Mouse (Mus musculus): ENCODE measurements around the gene 1700030K09Rik. TPM values are rescaled to one million over a fixed set of nuclear protein-coding genes. Genes with fewer than 3 reads are reported as not detected.

Gene 1700030K09Rik
- polyA plus RNA-seq, 1 experiment from 2014 or later = 17.0 TPM

DNA sequence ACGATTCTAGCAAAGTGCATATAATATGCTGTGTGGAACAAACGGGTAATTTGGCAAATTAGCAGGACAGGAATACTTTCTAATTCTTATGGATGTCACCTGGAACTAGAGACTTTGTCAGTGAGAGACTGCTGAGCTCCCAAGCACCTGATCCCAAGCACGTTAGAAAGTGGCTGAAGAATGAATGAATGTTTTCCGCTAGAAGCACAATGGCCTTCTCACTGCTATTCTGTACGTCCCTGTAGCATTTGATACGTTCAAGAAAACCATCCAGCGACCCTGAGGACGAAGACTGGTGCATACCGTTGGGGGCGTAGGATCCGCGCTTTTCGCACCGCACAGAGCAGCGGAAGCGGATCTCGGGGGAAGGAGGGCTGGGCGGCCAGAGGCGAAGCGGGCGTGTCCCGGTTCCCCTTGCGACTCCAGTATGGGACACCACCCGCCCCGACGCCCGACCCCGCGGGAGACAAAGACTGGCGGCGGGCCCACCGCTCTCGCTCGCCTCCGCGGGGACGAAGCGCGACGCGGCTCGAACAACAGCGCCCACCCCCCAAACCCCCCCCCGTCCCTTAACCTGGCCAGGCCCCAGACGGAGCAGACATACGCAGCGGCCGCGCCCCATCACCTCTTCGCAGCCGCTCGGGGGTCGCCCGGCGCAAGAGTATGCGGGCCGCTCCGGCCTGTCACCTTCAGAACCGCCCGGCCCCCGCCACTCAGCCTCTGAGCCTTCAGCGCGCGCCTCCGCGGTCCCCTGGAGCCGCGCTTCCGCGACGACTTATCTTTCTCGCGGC is 22.9 kb upstream of the 1700030K09Rik start:
- Histone ChIP-seq H3K9me3 (ENCODE audit: control insufficient read depth, low read length) (no peaks in the 10 kb centered on the region), H3K9ac (replicated peaks; ENCODE audit: low read length) (peak overlapping the region; percentile 74), H3K4me3 (replicated peaks; ENCODE audit: low read depth, low read length) (peak overlapping the region; percentile 65), H3K4me1 (ENCODE audit: control insufficient read depth, insufficient read depth, low read length) (peaks cover 23% of the 10 kb centered on the region), H3K4me2 (ENCODE audit: low read length) (peak overlapping the region; percentile 82), H3K36me3 (ENCODE audit: control insufficient read depth, insufficient read depth, low read length) (no peaks in the 10 kb centered on the region), H3K27ac (replicated peaks; ENCODE audit: low read depth, low read length) (peak overlapping the region; percentile 86), H3K27me3 (ENCODE audit: control insufficient read depth, insufficient read depth, low read length) (no peaks in the 10 kb centered on the region)
- 2% methylated on average over 73 of the region's 73 CpGs for WGBS
- ATAC-seq (ENCODE audit: low FRiP score, low TSS enrichment) (peak; percentile 77), DNase-seq (peak; percentile 58)

DNA sequence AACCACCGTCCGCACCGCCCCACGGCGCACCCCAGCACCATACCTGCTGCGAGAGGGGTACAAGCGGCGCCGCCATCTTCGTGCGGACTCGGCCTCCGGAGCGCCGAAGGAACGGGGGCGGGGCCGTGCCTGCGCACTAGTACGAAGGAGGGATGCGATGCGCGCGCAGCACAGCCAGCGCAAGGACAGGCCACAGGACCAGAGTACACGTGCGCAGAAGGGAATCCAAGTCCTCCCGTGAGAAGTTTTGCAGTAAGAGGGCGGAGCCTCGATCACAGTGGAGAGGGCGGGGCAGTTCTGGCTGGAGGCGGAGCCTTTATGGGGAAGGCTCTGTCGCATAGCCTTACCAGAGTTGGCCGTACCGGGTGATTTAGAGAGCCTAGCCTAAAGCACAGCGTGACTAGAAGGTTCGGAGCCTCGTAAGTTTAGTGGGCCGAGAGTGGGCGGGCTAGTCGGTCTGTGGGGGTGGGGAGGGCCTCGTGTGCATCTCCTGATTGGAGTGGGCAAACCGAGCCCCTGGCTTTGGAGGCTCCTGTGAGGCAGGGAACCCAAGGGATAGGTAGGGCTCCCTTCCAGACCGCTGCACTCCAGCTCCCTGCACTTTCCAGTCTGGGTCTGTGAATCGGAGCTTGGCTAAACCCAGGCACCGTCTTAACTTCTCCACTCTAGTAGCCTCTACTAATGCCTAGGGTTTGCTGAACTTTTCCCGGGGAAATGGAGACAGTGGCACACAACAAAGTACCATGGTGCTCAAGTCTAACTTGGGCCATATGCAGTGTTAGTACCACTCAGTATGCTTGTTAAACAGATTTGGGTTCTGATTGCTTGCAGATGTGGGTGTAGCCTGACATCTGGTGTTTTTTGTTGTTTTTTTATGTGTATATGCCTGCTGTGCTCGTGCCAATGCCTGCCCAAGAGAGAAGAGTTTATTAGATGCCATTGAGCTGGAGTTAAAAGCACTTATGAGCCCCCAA is 22.0 kb upstream of the 1700030K09Rik start, which contains the start of gene Eps15l1:
Gene Eps15l1, minus strand, starts transcription at position 99 of the 974 bp plus-strand sequence.
- WGBS = 1% methylated on average over 48 of the region's 48 CpGs
- ATAC-seq (ENCODE audit: low FRiP score, low TSS enrichment) (peak; percentile 97), DNase-seq (peak; percentile 99)
- Histone ChIP-seq H3K4me1 (ENCODE audit: control insufficient read depth, insufficient read depth, low read length) (peaks cover 22% of the 10 kb centered on the region), H3K9me3 (ENCODE audit: control insufficient read depth, low read length) (no peaks in the 10 kb centered on the region), H3K27ac (replicated peaks; ENCODE audit: low read depth, low read length) (peak within 1 kb of the TSS; percentile 86), H3K9ac (replicated peaks; ENCODE audit: low read length) (peak within 1 kb of the TSS; percentile 74), H3K4me2 (ENCODE audit: low read length) (peak within 1 kb of the TSS; percentile 82), H3K36me3 (ENCODE audit: control insufficient read depth, insufficient read depth, low read length) (no peaks in the 10 kb centered on the region), H3K27me3 (ENCODE audit: control insufficient read depth, insufficient read depth, low read length) (no peaks in the 10 kb centered on the region), H3K4me3 (replicated peaks; ENCODE audit: low read depth, low read length) (peak within 1 kb of the TSS; percentile 65)

DNA sequence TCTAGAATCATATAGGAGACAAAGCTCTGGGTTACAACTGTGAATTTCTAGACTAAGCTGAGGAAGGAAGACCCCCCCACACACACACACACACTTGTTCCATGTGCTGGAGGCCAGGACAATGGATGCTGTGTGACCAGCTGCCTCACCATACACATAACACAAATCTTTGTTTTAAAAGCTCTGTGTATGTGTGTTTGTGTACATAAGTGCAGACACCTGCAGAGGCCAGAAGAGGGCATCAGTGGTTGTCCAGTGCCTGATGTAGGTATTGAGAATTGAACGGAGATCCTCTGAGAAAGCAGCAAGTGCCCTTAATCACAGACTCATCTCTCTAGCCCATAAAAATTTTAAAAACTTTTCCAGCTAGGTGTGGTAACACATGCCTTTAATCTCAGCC is 20.8 kb upstream of the 1700030K09Rik start:
- no peaks in the 10 kb centered on the region for H3K9me3 ChIP-seq (ENCODE audit: control insufficient read depth, low read length)
- H3K9ac ChIP-seq (replicated peaks; ENCODE audit: low read length) = no peak overlapping the region
- H3K27me3 ChIP-seq (ENCODE audit: control insufficient read depth, insufficient read depth, low read length) = no peaks in the 10 kb centered on the region
- WGBS = 68% methylated on average over 1 of the region's 1 CpGs
- H3K4me1 ChIP-seq (ENCODE audit: control insufficient read depth, insufficient read depth, low read length) = peaks cover 22% of the 10 kb centered on the region
- H3K4me3 ChIP-seq (replicated peaks; ENCODE audit: low read depth, low read length) = no peak overlapping the region
- H3K27ac ChIP-seq (replicated peaks; ENCODE audit: low read depth, low read length) = no peak overlapping the region
- DNase-seq (no peak), ATAC-seq (ENCODE audit: low FRiP score, low TSS enrichment) (no peak)
- H3K36me3 ChIP-seq (ENCODE audit: control insufficient read depth, insufficient read depth, low read length) = no peaks in the 10 kb centered on the region
- H3K4me2 ChIP-seq (ENCODE audit: low read length) = no peak overlapping the region

DNA sequence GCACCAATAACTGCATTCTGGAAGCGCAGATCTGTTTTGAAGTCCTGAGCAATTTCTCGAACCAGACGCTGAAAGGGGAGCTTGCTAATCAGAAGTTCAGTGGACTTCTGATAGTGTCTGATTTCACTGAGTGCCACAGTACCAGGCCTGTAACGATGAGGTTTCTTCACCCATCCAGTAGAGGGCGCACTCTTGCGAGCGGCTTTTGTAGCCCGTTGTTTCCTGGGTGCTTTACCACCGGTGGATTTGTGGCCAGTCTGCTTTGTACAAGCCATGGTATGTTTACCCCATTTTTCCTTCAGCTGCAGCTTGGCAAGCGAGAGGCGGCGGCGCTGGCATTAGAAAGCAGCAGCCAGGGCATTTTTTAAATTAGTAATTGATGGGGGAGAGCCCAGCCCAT is 14.0 kb upstream of the 1700030K09Rik start:
- Histone ChIP-seq H3K36me3 (ENCODE audit: control insufficient read depth, insufficient read depth, low read length) (no peaks in the 10 kb centered on the region), H3K4me1 (ENCODE audit: control insufficient read depth, insufficient read depth, low read length) (no peaks in the 10 kb centered on the region), H3K27ac (replicated peaks; ENCODE audit: low read depth, low read length) (no peak overlapping the region), H3K9ac (replicated peaks; ENCODE audit: low read length) (no peak overlapping the region), H3K4me3 (replicated peaks; ENCODE audit: low read depth, low read length) (no peak overlapping the region), H3K9me3 (ENCODE audit: control insufficient read depth, low read length) (no peaks in the 10 kb centered on the region), H3K27me3 (ENCODE audit: control insufficient read depth, insufficient read depth, low read length) (no peaks in the 10 kb centered on the region), H3K4me2 (ENCODE audit: low read length) (no peak overlapping the region)
- ATAC-seq (ENCODE audit: low FRiP score, low TSS enrichment) (no peak), DNase-seq (no peak)
- 59% methylated on average over 13 of the region's 13 CpGs for WGBS

DNA sequence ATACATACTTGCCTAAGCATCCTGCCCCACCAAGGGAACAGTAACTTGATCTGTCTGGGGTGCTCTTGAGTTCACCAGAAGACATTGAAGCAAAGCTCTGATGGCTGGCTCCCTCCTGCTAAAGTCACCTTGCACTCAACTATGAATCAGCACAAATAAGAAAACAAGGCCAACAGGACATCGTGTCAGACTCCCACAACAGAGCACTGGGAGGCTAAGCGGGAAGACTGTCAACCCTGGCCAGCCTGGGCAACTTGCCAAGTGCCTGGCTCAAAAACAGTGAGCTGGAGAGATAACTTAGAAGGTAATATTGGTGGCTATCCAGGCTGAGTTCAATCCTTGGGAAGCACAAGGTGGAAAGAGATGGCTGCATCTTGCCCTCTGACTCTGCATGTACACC is 8.7 kb upstream of the 1700030K09Rik start:
- H3K4me3 ChIP-seq (replicated peaks; ENCODE audit: low read depth, low read length) = no peak overlapping the region
- H3K4me1 ChIP-seq (ENCODE audit: control insufficient read depth, insufficient read depth, low read length) = no peaks in the 10 kb centered on the region
- no peak overlapping the region for H3K9ac ChIP-seq (replicated peaks; ENCODE audit: low read length)
- ATAC-seq (ENCODE audit: low FRiP score, low TSS enrichment) (no peak), DNase-seq (peak; percentile 15)
- no peak overlapping the region for H3K4me2 ChIP-seq (ENCODE audit: low read length)
- H3K27ac ChIP-seq (replicated peaks; ENCODE audit: low read depth, low read length) = no peak overlapping the region
- H3K9me3 ChIP-seq (ENCODE audit: control insufficient read depth, low read length) = no peaks in the 10 kb centered on the region
- no peaks in the 10 kb centered on the region for H3K36me3 ChIP-seq (ENCODE audit: control insufficient read depth, insufficient read depth, low read length)
- H3K27me3 ChIP-seq (ENCODE audit: control insufficient read depth, insufficient read depth, low read length) = no peaks in the 10 kb centered on the region
- 42% methylated on average over 2 of the region's 2 CpGs for WGBS

DNA sequence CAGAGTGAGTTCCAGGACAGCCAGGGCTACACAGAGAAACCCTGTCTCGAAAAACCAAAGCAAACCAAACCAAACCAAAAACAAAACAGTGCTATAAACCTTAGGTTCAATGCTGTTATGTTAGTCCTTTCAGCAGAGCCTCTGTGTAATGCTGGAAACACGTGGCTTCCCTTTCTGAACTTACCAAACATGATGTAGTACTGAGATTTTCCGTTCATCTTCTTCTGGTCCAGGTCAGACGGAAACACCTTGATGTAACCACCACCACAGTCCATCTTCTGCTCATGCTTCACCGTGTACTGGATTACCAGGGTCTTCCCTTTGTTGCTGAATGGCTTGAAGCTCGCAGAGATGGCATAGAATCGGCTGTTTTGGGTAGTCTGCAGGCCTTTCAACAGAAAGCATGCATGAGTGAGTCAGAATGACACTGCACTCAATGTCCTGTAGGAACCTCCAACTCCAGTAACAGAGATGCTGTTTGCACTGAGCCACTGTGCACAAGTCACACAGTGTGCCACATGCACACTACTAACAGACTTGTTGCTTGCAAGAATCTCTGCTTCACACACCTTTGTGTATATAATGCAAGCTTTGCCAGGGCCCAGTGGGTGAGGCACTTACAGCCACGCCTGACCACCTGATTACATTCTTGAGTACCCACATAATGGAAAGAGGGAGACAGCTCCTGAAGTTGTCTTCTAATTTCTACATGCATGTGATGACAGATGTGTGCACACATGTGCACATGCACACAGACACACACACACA is 5.2 kb upstream of the 1700030K09Rik start:
- no peak overlapping the region for H3K4me3 ChIP-seq (replicated peaks; ENCODE audit: low read depth, low read length)
- 0 out of 2 replicates have a peak, but pooled peaks cover 3% of the 10 kb centered on the region for H3K4me1 ChIP-seq (ENCODE audit: control insufficient read depth, insufficient read depth, low read length)
- no peak overlapping the region for H3K27ac ChIP-seq (replicated peaks; ENCODE audit: low read depth, low read length)
- H3K36me3 ChIP-seq (ENCODE audit: control insufficient read depth, insufficient read depth, low read length) = no peaks in the 10 kb centered on the region
- no peak for ATAC-seq (ENCODE audit: low FRiP score, low TSS enrichment)
- 63% methylated on average over 8 of the region's 8 CpGs for WGBS
- no peaks in the 10 kb centered on the region for H3K27me3 ChIP-seq (ENCODE audit: control insufficient read depth, insufficient read depth, low read length)
- H3K4me2 ChIP-seq (ENCODE audit: low read length) = no peak overlapping the region
- no peaks in the 10 kb centered on the region for H3K9me3 ChIP-seq (ENCODE audit: control insufficient read depth, low read length)
- no peak overlapping the region for H3K9ac ChIP-seq (replicated peaks; ENCODE audit: low read length)
- no peak for DNase-seq

DNA sequence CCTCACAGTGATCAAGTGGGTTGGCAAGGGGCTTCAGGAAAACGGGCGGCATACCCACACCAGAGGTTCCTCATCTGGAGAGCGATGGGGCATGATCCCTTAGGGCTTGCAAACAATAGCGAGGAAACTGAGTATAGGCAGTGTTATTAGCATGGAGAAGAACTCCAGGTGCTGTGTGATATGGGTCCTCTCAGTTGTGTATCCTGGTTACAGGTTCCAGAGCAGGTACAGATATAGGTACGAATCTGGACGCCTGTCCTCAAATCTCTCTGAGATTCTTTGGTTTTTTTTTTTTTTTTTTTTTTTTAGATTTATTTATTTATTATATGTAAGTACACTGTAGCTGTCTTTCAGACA is 292 bp downstream of the 1700030K09Rik start:
- 48% methylated on average over 6 of the region's 6 CpGs for WGBS
- H3K9me3 ChIP-seq (ENCODE audit: control insufficient read depth, low read length) = no peaks in the 10 kb centered on the region
- DNase-seq = no peak
- peak; percentile 66; the same call in 1 of the 2 replicates for ATAC-seq (ENCODE audit: low FRiP score, low TSS enrichment)
- H3K4me1 ChIP-seq (ENCODE audit: control insufficient read depth, insufficient read depth, low read length) = peaks cover 7% of the 10 kb centered on the region; the same call in 1 of the 2 replicates
- peaks cover under 1% of the 10 kb centered on the region; the same call in 1 of the 2 replicates for H3K36me3 ChIP-seq (ENCODE audit: control insufficient read depth, insufficient read depth, low read length)
- peak overlapping the region; percentile 78 for H3K27ac ChIP-seq (replicated peaks; ENCODE audit: low read depth, low read length)
- peak overlapping the region; percentile 45 for H3K4me3 ChIP-seq (replicated peaks; ENCODE audit: low read depth, low read length)
- H3K4me2 ChIP-seq (ENCODE audit: low read length) = peak overlapping the region; percentile 70
- H3K9ac ChIP-seq (replicated peaks; ENCODE audit: low read length) = peak overlapping the region; percentile 66; the same call in 1 of the 2 replicates
- H3K27me3 ChIP-seq (ENCODE audit: control insufficient read depth, insufficient read depth, low read length) = no peaks in the 10 kb centered on the region

DNA sequence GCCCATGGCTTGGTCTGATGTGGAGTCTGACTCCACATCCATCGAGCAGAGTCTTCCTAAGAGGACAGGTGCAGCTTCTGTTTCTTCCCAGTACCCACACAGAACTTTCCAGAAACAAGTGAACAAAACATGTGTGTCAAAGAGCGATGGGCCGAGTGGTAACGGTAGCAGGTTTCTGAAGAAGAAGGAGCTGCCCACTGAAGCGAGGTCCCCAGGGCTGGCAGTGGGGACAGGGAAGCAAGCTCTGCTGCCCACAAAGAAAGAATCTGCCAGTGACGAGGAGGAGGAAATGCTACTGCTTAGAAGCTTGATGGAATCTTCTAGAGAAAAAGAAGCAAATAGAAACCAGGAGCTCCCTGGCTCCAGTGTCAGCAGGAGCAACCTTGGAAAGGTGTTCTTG is 1.4 kb downstream of the 1700030K09Rik start:
- no peaks in the 10 kb centered on the region for H3K27me3 ChIP-seq (ENCODE audit: control insufficient read depth, insufficient read depth, low read length)
- no peak overlapping the region for H3K27ac ChIP-seq (replicated peaks; ENCODE audit: low read depth, low read length)
- H3K4me1 ChIP-seq (ENCODE audit: control insufficient read depth, insufficient read depth, low read length) = peaks cover 7% of the 10 kb centered on the region; the same call in 1 of the 2 replicates
- ATAC-seq (ENCODE audit: low FRiP score, low TSS enrichment) (no peak), DNase-seq (no peak)
- H3K4me2 ChIP-seq (ENCODE audit: low read length) = no peak overlapping the region
- peaks cover 11% of the 10 kb centered on the region for H3K36me3 ChIP-seq (ENCODE audit: control insufficient read depth, insufficient read depth, low read length)
- no peak overlapping the region for H3K9ac ChIP-seq (replicated peaks; ENCODE audit: low read length)
- 93% methylated on average over 6 of the region's 6 CpGs for WGBS
- no peaks in the 10 kb centered on the region for H3K9me3 ChIP-seq (ENCODE audit: control insufficient read depth, low read length)
- H3K4me3 ChIP-seq (replicated peaks; ENCODE audit: low read depth, low read length) = no peak overlapping the region

Measured in midbrain, embryonic 14.5 days (tissue).